Mouse (Mus musculus): ENCODE results near the gene Ccdc3. TPM values are rescaled to one million over a fixed set of nuclear protein-coding genes. Genes with fewer than 3 reads are reported as not detected.

Ccdc3 gene
- polyA plus RNA-seq, 1 experiment from 2014 or later, result 6.6 TPM

DNA sequence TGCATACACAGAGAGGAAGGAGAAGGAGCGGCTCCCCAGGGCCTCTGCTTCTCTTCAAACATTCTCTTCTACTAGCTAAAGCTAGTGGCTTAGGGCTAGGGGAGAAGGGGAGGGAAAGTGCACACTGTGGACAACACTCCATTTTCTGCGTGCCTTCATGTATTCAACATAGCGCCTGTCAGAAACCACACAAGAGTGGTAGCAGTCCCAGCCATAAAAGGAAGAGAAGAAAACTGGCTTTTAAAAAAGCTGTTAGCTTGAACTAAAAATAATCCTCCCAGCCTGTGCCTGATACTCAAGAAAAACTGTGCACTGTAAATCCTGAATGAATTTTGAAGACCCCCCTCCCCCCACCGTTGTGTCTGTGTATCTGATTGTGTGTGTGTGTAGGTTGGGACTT is 33.2 kb downstream of the Ccdc3 start:
- ATAC-seq, result no peak
- Histone ChIP-seq H3K27ac (ENCODE audit: low read length) (no peak overlapping the region), H3K9me3 (replicated peaks; ENCODE audit: control insufficient read depth, low read length, poor library complexity, severe bottlenecking) (no peaks in the 10 kb centered on the region), H3K36me3 (ENCODE audit: control insufficient read depth, insufficient read depth, low read length) (no peaks in the 10 kb centered on the region), H3K4me1 (ENCODE audit: control insufficient read depth, insufficient read depth, low read length) (no peaks in the 10 kb centered on the region; the same call in 1 of the 2 replicates), H3K9ac (ENCODE audit: low read depth, low read length) (no peak overlapping the region), H3K4me2 (ENCODE audit: low read length) (no peak overlapping the region), H3K4me3 (ENCODE audit: low read depth, low read length) (no peak overlapping the region), H3K27me3 (ENCODE audit: control insufficient read depth, insufficient read depth, low read depth, low read length) (no peaks in the 10 kb centered on the region)
- 81% methylated on average over 4 of the region's 4 CpGs for WGBS

DNA sequence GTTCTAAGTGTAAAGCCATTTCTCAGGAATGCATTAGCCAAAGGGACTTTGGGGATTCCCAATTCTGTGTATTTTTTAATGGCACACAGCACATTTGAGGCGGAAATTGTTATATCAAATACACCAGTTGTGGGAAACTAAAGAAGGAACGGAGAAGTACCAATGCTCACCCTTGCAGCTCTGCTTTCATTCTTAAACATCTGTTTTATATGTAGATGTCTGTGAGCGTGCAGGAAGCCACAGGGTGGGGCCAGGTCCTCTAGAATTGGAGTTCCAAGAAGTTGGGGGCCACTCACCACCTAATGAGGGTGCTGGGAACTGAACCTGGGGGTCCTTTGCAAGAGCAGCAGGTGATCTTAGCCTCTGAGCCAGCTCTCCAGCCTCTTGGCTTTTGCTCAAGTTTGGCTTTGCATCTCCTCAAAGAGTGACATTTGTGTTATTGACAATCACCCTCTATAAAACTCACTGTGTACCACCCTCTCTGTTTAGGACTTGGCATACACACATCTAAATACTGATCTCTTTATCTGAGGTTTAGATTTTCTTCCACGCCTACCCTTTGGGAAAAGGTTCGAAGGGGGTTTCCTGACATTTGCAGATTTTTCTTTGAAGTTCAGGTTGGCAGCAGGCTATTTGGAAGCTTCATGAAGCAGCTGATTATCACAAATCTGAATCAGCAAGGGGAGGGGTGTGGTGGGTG is 33.9 kb downstream of the Ccdc3 start:
- no peaks in the 10 kb centered on the region; the same call in 1 of the 2 replicates for H3K4me1 ChIP-seq (ENCODE audit: control insufficient read depth, insufficient read depth, low read length)
- no peak overlapping the region for H3K27ac ChIP-seq (ENCODE audit: low read length)
- no peak overlapping the region for H3K4me3 ChIP-seq (ENCODE audit: low read depth, low read length)
- 76% methylated on average over 5 of the region's 5 CpGs for WGBS
- no peak for ATAC-seq
- H3K27me3 ChIP-seq (ENCODE audit: control insufficient read depth, insufficient read depth, low read depth, low read length), result no peaks in the 10 kb centered on the region
- H3K9me3 ChIP-seq (replicated peaks; ENCODE audit: control insufficient read depth, low read length, poor library complexity, severe bottlenecking), result 0 out of 2 replicates have a peak, but pooled peaks cover under 1% of the 10 kb centered on the region
- H3K9ac ChIP-seq (ENCODE audit: low read depth, low read length), result no peak overlapping the region
- no peak overlapping the region for H3K4me2 ChIP-seq (ENCODE audit: low read length)
- H3K36me3 ChIP-seq (ENCODE audit: control insufficient read depth, insufficient read depth, low read length), result no peaks in the 10 kb centered on the region

GRCm38 (mm10) chr2:5172773-5173172 is 35.2 kb downstream of the Ccdc3 start:
- WGBS, result 91% methylated on average over 2 of the region's 2 CpGs
- Histone ChIP-seq H3K4me2 (ENCODE audit: low read length) (no peak overlapping the region), H3K27me3 (ENCODE audit: control insufficient read depth, insufficient read depth, low read depth, low read length) (no peaks in the 10 kb centered on the region), H3K9me3 (replicated peaks; ENCODE audit: control insufficient read depth, low read length, poor library complexity, severe bottlenecking) (peaks cover 7% of the 10 kb centered on the region; the same call in 1 of the 2 replicates), H3K9ac (ENCODE audit: low read depth, low read length) (no peak overlapping the region), H3K4me3 (ENCODE audit: low read depth, low read length) (no peak overlapping the region), H3K27ac (ENCODE audit: low read length) (no peak overlapping the region), H3K4me1 (ENCODE audit: control insufficient read depth, insufficient read depth, low read length) (no peaks in the 10 kb centered on the region; the same call in 1 of the 2 replicates), H3K36me3 (ENCODE audit: control insufficient read depth, insufficient read depth, low read length) (no peaks in the 10 kb centered on the region)
- ATAC-seq, result no peak

DNA sequence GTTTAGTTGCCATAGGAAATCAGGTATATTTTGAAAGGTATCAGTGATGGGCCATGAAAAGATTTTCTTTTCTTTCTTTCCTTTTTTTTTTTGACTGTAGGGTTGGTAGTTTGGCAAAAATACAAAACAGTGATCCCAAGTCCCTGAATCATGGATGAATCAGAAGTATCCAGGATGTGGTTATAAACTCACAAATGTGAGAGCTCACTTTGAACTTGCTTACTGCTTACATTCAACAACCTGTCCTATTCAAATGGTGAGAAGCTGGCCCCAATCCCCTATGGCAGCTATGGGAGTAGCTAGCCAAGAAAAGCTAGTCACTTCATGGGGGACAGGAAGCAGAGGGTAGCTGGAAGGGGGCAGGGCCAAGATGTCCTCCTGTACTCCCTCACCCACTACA is 37.1 kb downstream of the Ccdc3 start:
- H3K27ac ChIP-seq (ENCODE audit: low read length), result no peak overlapping the region
- H3K4me1 ChIP-seq (ENCODE audit: control insufficient read depth, insufficient read depth, low read length), result no peaks in the 10 kb centered on the region; the same call in 1 of the 2 replicates
- H3K4me2 ChIP-seq (ENCODE audit: low read length), result no peak overlapping the region
- H3K9me3 ChIP-seq (replicated peaks; ENCODE audit: control insufficient read depth, low read length, poor library complexity, severe bottlenecking), result peaks cover 7% of the 10 kb centered on the region; the same call in 1 of the 2 replicates
- ATAC-seq, result no peak
- no peaks in the 10 kb centered on the region for H3K27me3 ChIP-seq (ENCODE audit: control insufficient read depth, insufficient read depth, low read depth, low read length)
- no peak overlapping the region for H3K9ac ChIP-seq (ENCODE audit: low read depth, low read length)
- H3K36me3 ChIP-seq (ENCODE audit: control insufficient read depth, insufficient read depth, low read length), result no peaks in the 10 kb centered on the region
- no peak overlapping the region for H3K4me3 ChIP-seq (ENCODE audit: low read depth, low read length)

DNA sequence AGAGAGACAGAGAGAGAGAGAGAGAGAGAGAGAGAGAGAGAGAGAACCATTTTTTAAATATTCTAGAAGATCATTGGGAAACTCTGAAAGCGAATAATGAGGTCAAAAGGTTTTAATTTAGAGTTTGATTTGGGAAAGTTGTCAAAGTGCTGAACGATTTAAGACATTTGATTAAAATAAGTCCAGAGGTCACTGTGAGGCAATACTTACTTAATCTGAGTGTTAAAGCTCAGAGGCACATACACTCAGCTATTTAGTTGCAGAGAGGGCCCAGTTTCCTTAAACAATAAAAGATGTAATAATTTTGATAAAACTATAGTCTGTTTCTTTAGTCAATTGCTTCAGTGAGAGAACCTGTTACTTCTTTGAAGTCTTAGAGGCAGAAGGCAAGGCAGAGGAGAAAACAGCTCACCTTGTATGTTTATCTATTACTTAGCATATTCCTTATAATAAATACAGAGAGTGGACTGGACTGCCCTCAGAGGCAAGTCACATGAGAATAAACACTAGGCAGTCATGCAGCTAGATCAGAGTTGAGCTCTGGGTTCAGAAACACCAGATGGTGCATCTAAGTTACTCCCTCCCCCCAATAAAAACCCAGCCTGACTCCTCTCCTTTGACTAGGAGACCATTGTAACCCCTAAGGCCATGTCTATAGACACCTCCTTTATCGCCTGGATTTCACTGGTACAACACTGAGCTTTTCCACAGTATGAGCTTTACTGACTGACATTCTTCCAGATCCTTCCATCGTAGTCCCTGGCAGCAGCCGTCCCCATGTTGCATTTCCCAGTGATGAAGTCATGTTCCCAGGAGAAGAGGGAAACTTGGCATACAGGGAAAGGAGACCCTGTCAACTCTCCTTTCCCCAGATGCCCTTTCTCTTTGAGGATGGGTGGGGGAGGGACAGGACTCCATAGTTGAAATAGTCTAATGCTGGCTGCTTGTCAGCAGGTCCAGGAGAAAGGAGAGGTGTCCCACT is 44.2 kb downstream of the Ccdc3 start:
- no peak overlapping the region for H3K4me2 ChIP-seq (ENCODE audit: low read length)
- H3K36me3 ChIP-seq (ENCODE audit: control insufficient read depth, insufficient read depth, low read length), result no peaks in the 10 kb centered on the region
- no peak overlapping the region for H3K27ac ChIP-seq (ENCODE audit: low read length)
- H3K9me3 ChIP-seq (replicated peaks; ENCODE audit: control insufficient read depth, low read length, poor library complexity, severe bottlenecking), result peaks cover 3% of the 10 kb centered on the region; the same call in 1 of the 2 replicates
- H3K27me3 ChIP-seq (ENCODE audit: control insufficient read depth, insufficient read depth, low read depth, low read length), result no peaks in the 10 kb centered on the region
- no peak overlapping the region for H3K4me3 ChIP-seq (ENCODE audit: low read depth, low read length)
- no peak for ATAC-seq
- H3K9ac ChIP-seq (ENCODE audit: low read depth, low read length), result no peak overlapping the region
- WGBS, result 69% methylated on average over 5 of the region's 5 CpGs
- H3K4me1 ChIP-seq (ENCODE audit: control insufficient read depth, insufficient read depth, low read length), result no peaks in the 10 kb centered on the region

DNA sequence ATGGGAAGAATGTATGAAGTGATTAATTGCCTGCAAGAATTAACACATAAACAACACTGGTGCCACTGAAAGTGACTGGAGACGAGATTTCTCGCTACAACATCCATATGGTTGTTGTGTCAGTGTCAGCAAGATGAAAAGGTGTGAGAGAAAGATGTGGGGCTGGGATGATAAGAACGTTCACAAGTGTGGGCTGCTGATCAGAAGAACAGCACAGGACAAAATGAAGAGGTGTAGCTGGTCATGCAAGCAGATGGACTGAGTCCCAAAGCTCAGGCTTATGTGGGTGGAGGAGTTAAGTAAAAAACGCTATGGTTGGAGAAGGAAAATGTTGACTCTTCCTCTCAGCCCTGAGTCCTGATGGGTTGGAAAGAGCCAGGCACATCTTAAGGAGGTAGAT is 46.6 kb downstream of the Ccdc3 start:
- H3K27ac ChIP-seq (ENCODE audit: low read length), result no peak overlapping the region
- 90% methylated on average over 4 of the region's 4 CpGs for WGBS
- H3K9me3 ChIP-seq (replicated peaks; ENCODE audit: control insufficient read depth, low read length, poor library complexity, severe bottlenecking), result no peaks in the 10 kb centered on the region

DNA sequence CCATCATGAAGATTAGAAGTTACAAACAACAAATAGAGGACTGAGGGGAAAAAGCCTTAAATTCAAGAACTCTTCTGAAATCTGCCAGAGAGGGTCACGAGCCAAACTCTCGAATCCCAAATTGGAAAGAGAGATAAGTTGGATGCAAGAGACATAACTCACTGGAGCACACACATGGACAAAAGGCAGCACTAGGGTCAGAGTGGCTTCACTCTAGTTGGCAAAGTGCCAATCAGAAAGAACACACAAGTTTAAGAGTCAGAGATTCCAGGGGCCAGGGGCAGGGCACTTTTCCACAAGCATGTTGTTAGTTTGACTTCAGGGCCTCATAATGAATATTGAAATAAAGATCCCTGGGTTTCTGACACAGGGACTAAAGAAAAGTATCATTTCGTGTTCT is 48.1 kb downstream of the Ccdc3 start:
- Histone ChIP-seq H3K9me3 (replicated peaks; ENCODE audit: control insufficient read depth, low read length, poor library complexity, severe bottlenecking) (no peaks in the 10 kb centered on the region), H3K9ac (ENCODE audit: low read depth, low read length) (no peak overlapping the region), H3K27me3 (ENCODE audit: control insufficient read depth, insufficient read depth, low read depth, low read length) (no peaks in the 10 kb centered on the region), H3K4me3 (ENCODE audit: low read depth, low read length) (no peak overlapping the region), H3K4me2 (ENCODE audit: low read length) (no peak overlapping the region), H3K4me1 (ENCODE audit: control insufficient read depth, insufficient read depth, low read length) (no peaks in the 10 kb centered on the region), H3K36me3 (ENCODE audit: control insufficient read depth, insufficient read depth, low read length) (no peaks in the 10 kb centered on the region), H3K27ac (ENCODE audit: low read length) (no peak overlapping the region)
- ATAC-seq, result no peak
- WGBS, result 94% methylated on average over 3 of the region's 3 CpGs

More for the DNA sequence above, 46.6 kb downstream of the Ccdc3 start:
- Histone ChIP-seq H3K9ac (ENCODE audit: low read depth, low read length) (no peak overlapping the region), H3K4me3 (ENCODE audit: low read depth, low read length) (no peak overlapping the region), H3K4me1 (ENCODE audit: control insufficient read depth, insufficient read depth, low read length) (no peaks in the 10 kb centered on the region), H3K36me3 (ENCODE audit: control insufficient read depth, insufficient read depth, low read length) (no peaks in the 10 kb centered on the region), H3K27me3 (ENCODE audit: control insufficient read depth, insufficient read depth, low read depth, low read length) (no peaks in the 10 kb centered on the region), H3K4me2 (ENCODE audit: low read length) (no peak overlapping the region)
- no peak for ATAC-seq

- no peaks in the 10 kb centered on the region for H3K27me3 ChIP-seq (ENCODE audit: control insufficient read depth, insufficient read depth, low read depth, low read length)
- no peaks in the 10 kb centered on the region for H3K36me3 ChIP-seq (ENCODE audit: control insufficient read depth, insufficient read depth, low read length)
- no peak overlapping the region for H3K4me3 ChIP-seq (ENCODE audit: low read depth, low read length)
- H3K4me2 ChIP-seq (ENCODE audit: low read length), result no peak overlapping the region
- no peaks in the 10 kb centered on the region for H3K9me3 ChIP-seq (replicated peaks; ENCODE audit: control insufficient read depth, low read length, poor library complexity, severe bottlenecking)
- H3K4me1 ChIP-seq (ENCODE audit: control insufficient read depth, insufficient read depth, low read length), result no peaks in the 10 kb centered on the region
- no peak for ATAC-seq
- H3K9ac ChIP-seq (ENCODE audit: low read depth, low read length), result no peak overlapping the region
- no peak overlapping the region for H3K27ac ChIP-seq (ENCODE audit: low read length)
- 97% methylated on average over 4 of the region's 4 CpGs for WGBS
These were observed 54.6 kb downstream of the Ccdc3 start for GRCm38 (mm10) chr2:5192156-5192555.

DNA sequence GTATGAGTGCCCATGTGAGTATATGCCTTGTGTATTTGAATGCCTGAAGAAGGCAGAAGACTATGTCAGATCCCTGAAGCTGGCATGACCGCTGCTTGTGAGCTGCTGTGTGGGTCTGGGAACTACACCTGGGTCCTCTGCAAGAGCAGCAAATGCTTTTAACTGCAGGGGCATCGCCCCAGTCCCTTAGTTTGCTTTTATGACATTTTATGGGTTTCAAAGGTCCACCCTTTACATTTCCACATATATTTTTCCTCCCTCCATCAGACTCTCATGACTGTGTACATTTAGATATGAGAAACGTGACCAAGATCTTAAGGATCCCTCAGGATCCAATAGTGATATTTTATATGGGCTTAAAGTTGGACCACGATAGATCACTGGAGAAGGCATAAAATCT is 55.5 kb downstream of the Ccdc3 start:
- no peak overlapping the region for H3K4me2 ChIP-seq (ENCODE audit: low read length)
- no peak for ATAC-seq

More for the DNA sequence above, 55.5 kb downstream of the Ccdc3 start:
- Histone ChIP-seq H3K4me3 (ENCODE audit: low read depth, low read length) (no peak overlapping the region), H3K9ac (ENCODE audit: low read depth, low read length) (no peak overlapping the region), H3K27me3 (ENCODE audit: control insufficient read depth, insufficient read depth, low read depth, low read length) (no peaks in the 10 kb centered on the region), H3K9me3 (replicated peaks; ENCODE audit: control insufficient read depth, low read length, poor library complexity, severe bottlenecking) (no peaks in the 10 kb centered on the region), H3K4me1 (ENCODE audit: control insufficient read depth, insufficient read depth, low read length) (no peaks in the 10 kb centered on the region), H3K27ac (ENCODE audit: low read length) (no peak overlapping the region), H3K36me3 (ENCODE audit: control insufficient read depth, insufficient read depth, low read length) (no peaks in the 10 kb centered on the region)
- 89% methylated on average over 4 of the region's 4 CpGs for WGBS
